Mouse (Mus musculus) cerebellum, adult 2 months (tissue): ENCODE results near the gene 4930519P11Rik. TPM values are rescaled to one million over a fixed set of nuclear protein-coding genes. Genes with fewer than 3 reads are reported as not detected.
A peak's percentile ranks its signal among the peaks of the same experiment; 100 is the strongest.

Experiments used
- DNase-seq, 2 experiments: peaks; one replicate each; pipeline ENCODE4 v3.0.0; 2021
- H3K27ac ChIP-seq: fragments of 200-500 bp; 2 replicates; pipeline ENCODE4 v1.5.1; 2012; ENCODE audit warnings: low read length, control low read depth, inconsistent platforms; ENCODE audit not compliant: insufficient read depth
- H3K27me3 ChIP-seq: fragments of 200-500 bp; 2 replicates; pipeline ENCODE4 v1.6.1; 2012; ENCODE audit warnings: inconsistent platforms, mild to moderate bottlenecking, low read length, moderate library complexity; ENCODE audit not compliant: control insufficient read depth, insufficient read depth
- H3K4me1 ChIP-seq: fragments of 200-500 bp; 2 replicates; pipeline ENCODE4 v1.6.1; 2011; ENCODE audit warnings: low read length; ENCODE audit not compliant: control insufficient read depth, insufficient read depth
- H3K4me3 ChIP-seq: fragments of 200-500 bp; replicated peaks from 2 replicates; pipeline ENCODE3; 2011; ENCODE audit warnings: mild to moderate bottlenecking, low read depth, low read length, control low read depth; ENCODE audit not compliant: insufficient read depth
- CTCF ChIP-seq: fragments of 200-500 bp; IDR thresholded peaks from 2 replicates; pipeline ENCODE4 v1.5.1; 2011; ENCODE audit warnings: low read depth, mild to moderate bottlenecking, control low read depth, low read length, moderate library complexity, borderline replicate concordance; ENCODE audit not compliant: insufficient read depth
- POLR2A ChIP-seq: fragments of 200-500 bp; IDR thresholded peaks from 2 replicates; pipeline ENCODE4 v1.6.1; 2011; ENCODE audit warnings: low read length, control low read depth, borderline replicate concordance; ENCODE audit not compliant: insufficient read depth
- WGBS: fragments of 180-500 bp; shearing (Covaris S2); methylation state at CpG from one replicate; pipeline ENCODE4 v1.1.7; 2018; 5-methylcytosine and 5-hydroxymethylcytosine counted together
- polyA plus RNA-seq: library from polyadenylated mRNA; depleted of rRNA; stranded (reverse); fragments of >200 nt; gene quantifications from 2 replicates; pipeline ENCODE4 v1.2.3, GENCODE M21; 2012

4930519P11Rik gene
- polyA plus RNA-seq, 1 experiment: not detected

DNA sequence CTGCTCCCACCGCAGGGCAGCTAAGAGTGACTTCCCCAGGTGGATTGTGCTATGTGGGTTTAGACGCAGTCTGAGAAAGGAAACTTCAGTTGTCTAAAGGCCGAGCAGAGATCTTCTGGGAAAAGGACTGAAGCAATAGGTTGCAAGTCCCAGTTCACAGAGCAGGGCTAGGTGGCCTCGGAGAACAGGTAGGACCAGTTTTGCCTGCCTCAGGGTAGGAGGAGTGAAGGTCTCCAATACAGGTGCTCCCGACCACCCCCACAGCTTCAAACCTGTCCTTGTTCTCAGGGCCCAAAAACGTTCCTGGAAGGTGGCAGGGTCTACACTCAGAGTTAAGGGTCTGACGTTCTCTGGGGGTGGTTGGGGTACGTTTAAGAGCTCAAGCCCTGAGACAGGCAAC lies 38.1 kb upstream of the 4930519P11Rik start, which contains the start of gene Chmp4b:
Gene Chmp4b, plus strand, starts transcription at position 343 of the 400 bp plus-strand sequence.
- 59% methylated on average over 8 of the region's 8 CpGs for WGBS
- TF ChIP-seq POLR2A (no peak), CTCF (no peak)
- Histone ChIP-seq H3K4me3 (no peak within 1 kb of the TSS), H3K27me3 (no peaks in the 10 kb centered on the region), H3K4me1 (no peaks in the 10 kb centered on the region), H3K27ac (no peak within 1 kb of the TSS)
- no peak for DNase-seq

DNA sequence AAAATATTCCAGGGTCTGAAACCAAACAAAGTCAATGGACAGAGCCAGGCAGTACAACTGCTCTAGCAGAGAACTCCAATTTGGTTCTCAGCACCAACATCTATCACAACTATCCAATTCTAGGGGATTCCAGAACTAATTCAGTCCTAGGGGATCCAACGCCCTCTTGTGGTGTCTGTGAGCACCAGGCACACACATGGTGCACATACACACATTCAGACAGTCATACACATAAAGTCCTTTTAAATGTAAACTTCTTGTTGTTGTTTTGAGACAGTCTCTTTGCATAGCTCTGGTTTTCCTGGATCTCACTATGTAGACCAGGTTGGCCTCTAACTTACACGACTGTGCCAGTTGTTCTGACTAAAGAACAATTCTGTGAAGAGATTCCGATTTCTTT lies 37.2 kb upstream of the 4930519P11Rik start:
- no peak for DNase-seq
- WGBS: 63% methylated on average over 3 of the region's 3 CpGs
- TF ChIP-seq POLR2A (no peak), CTCF (no peak)
- Histone ChIP-seq H3K4me3 (no peak overlapping the region), H3K27me3 (no peaks in the 10 kb centered on the region), H3K27ac (no peak overlapping the region), H3K4me1 (no peaks in the 10 kb centered on the region)

DNA sequence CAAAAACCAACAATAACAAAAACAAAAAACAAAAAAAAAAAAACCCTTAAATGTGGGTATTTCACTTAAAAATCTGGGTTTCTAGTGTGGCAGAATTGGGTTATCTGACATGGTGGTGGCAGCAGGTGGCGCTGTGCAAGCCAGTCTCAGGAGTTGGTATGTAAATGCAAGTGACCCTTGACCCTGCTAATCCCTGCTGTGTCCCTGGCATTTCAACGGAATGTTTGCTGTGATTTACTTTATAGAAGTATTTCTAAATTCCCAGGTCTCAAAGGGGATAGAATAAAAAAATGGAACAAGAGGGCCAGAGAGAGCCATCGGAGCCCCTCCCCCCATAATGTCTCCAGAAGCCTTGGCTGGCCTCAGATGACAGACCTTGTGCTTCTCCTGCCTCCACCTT lies 34.8 kb upstream of the 4930519P11Rik start:
- 25% methylated on average over 3 of the region's 3 CpGs for WGBS
- Histone ChIP-seq H3K27ac (no peak overlapping the region), H3K4me1 (no peaks in the 10 kb centered on the region), H3K4me3 (no peak overlapping the region), H3K27me3 (no peaks in the 10 kb centered on the region)
- DNase-seq: no peak
- TF ChIP-seq CTCF: peak; percentile 58; the same call in 1 of the 2 replicates
- no peak for TF ChIP-seq POLR2A

DNA sequence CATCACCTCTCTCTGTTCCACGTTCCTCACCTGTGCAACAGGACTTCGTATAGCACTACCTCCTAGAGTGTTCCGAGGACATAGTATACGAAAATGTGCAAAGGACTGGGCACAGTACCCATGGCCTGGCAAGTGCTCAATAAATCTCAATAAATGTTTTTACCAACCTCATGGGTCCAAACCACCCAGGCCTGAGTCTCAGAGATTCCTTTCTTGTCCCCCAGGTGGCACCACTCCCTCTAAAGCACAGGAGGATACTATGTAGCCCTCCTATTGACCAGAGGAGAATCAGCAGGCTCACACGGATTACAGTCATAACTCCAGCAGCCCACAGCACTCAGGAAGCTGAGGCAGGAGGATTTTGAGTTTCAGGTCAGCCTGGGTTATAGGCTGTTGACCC lies 33.4 kb upstream of the 4930519P11Rik start:
- Histone ChIP-seq H3K27me3 (no peaks in the 10 kb centered on the region), H3K4me3 (no peak overlapping the region), H3K4me1 (no peaks in the 10 kb centered on the region), H3K27ac (no peak overlapping the region)
- DNase-seq: peak in 1 of 2 experiments; percentile 33
- WGBS: 78% methylated on average over 5 of the region's 5 CpGs
- TF ChIP-seq POLR2A (no peak), CTCF (peak; percentile 38; the same call in 1 of the 2 replicates)

DNA sequence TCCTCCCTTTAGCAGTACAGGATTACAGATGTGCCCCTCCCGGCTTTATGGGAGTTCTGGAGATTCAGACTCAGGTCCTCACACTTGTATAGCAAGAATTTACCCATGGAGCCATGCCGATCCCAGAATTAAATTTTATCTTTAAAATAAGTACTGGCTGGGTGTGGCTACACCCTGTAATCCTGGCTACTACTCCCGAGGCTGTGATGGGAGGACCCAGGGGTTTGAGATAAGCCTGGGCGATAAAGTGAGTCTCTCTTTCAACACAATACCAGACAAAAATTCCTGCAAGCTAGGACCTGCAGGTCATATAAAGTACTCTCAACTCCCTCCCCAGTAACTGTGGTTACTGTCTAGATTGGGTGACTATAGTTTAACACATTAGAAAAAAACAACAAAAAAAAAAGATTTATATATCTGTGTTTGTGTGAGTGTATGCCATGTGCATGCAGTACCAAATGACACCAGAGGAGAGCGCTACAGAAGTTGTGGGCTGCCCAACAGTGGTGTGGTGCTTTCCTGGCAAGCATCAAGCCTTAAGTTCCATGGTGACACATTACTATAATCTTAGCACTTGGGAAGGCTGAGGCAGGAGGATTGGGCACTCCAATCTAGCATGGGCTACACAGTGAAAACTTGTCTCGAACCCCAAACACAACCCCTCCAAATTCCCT lies 29.6 kb upstream of the 4930519P11Rik start:
- no peak overlapping the region for H3K27ac ChIP-seq
- H3K4me1 ChIP-seq: no peaks in the 10 kb centered on the region
- 94% methylated on average over 6 of the region's 6 CpGs for WGBS
- TF ChIP-seq CTCF (0 out of 2 replicates have a peak, but pooled peaks have one; percentile 10), POLR2A (no peak)
- DNase-seq: no peak
- H3K27me3 ChIP-seq: no peaks in the 10 kb centered on the region
- no peak overlapping the region for H3K4me3 ChIP-seq

DNA sequence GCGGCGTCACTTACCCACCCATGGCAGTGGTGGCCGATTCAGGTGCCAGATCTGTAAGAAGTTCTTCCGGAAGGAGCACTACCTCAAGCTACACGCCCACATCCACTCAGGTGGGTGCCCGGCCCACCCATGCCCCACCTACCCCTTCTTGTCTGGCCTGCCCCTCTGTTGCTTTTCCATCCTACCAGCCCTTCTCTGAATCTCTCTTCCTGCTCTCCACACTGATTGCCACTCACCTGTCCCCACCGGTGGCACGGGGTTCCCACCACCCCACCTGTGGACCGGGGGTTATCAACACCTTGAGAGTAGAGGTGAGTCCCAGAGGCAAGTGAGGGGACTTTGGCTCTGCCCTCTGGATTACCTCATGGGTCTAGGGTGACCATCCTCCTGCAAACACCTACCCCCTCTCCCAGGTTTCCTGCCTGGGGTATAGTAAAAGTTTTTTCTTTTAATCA lies 28.8 kb upstream of the 4930519P11Rik start:
- 97% methylated on average over 9 of the region's 9 CpGs for WGBS
- Histone ChIP-seq H3K27me3 (no peaks in the 10 kb centered on the region), H3K27ac (no peak overlapping the region), H3K4me3 (no peak overlapping the region), H3K4me1 (no peaks in the 10 kb centered on the region)
- DNase-seq: no peak
- TF ChIP-seq POLR2A: no peak

DNA sequence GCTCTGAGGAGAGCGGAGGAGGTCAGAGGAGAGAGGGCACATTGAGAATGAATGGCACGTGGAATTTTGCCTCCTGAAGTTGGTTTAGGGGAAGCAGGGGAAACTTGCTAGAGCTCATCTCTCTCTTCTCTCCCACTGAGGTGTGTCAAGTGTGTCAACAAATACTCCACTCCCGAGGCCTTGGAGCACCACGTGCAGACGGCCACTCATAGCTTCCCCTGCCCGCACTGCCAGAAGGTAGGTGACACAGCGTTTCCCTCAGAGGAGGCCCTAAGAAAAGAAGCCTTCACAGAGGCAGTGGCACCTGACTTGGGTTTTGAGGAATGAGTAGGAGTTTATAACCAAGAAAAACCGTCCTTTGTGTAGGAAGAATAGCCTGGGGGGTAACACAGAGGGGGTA lies 27.9 kb upstream of the 4930519P11Rik start:
- TF ChIP-seq POLR2A (no peak), CTCF (no peak)
- Histone ChIP-seq H3K4me1 (no peaks in the 10 kb centered on the region), H3K27me3 (no peaks in the 10 kb centered on the region), H3K27ac (no peak overlapping the region), H3K4me3 (no peak overlapping the region)
- 84% methylated on average over 8 of the region's 8 CpGs for WGBS
- no peak for DNase-seq

DNA sequence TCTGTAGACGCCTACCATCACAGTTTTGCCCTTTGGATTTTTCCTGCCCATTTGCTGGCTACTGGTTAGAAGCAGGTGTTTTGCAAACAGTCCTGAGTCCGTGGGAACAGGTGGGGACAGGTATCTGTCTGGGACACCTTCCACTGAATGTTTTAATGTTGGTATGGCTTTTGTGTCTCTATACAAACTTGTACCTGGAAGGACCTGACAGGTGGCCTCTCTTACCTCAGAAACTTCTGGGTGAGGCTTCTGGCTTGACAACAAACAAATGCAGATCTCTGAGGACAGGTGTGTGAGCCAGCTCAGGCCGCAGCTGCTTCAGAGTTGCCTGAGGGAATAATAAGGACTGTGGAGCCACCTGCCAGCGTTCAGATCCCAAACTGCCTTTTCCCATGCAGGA lies 25.9 kb upstream of the 4930519P11Rik start:
- H3K27ac ChIP-seq: no peak overlapping the region
- H3K4me3 ChIP-seq: no peak overlapping the region
- no peaks in the 10 kb centered on the region; the same call in 1 of the 2 replicates for H3K4me1 ChIP-seq
- TF ChIP-seq CTCF (no peak), POLR2A (no peak)
- 92% methylated on average over 4 of the region's 4 CpGs for WGBS
- no peak for DNase-seq
- H3K27me3 ChIP-seq: no peaks in the 10 kb centered on the region
